Mouse (Mus musculus): ENCODE measurements around the gene Insig2. TPM values are rescaled to one million over a fixed set of nuclear protein-coding genes. Genes with fewer than 3 reads are reported as not detected.

Insig2 gene
- total RNA-seq, 2 experiments from 2014 or later = 58.1 to 65.9 TPM

DNA sequence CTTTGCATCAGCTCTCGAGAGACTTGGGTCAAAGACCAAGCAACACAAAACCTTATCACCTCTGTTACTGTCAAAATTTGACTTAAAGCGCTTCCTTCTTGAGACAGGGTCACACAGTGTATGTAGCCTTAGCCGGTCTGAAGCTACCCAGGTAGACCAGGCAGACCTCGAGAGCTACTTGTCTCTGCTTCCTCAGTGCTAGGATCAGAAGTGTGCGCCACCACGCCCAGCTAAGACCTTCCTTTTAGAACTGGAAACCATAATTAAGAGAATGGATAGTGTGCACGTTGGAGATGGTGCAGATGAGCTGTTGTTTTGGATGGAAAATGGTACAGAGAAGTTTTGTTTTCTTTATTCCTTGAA lies 4.2 kb downstream of the Insig2 start:
- intact Hi-C loops (cut with DNase I) = loop anchor here (5.0 to 10.0 kb wide), 2 partner anchors 104 to 237 kb away; partner anchors contain the start of genes Ccdc93 and Ddx18
- DNase-seq (ENCODE audit: low spot score) = no peak

GRCm38 (mm10) chr1:121327344-121328192 lies 4.8 kb downstream of the Insig2 start:
- peak; percentile 90 for DNase-seq (ENCODE audit: low spot score)
- intact Hi-C loops (cut with DNase I) = loop anchor here (5.0 to 10.0 kb wide), 2 partner anchors 105 to 237 kb away; partner anchors contain the start of genes Ccdc93 and Ddx18

GRCm38 (mm10) chr1:121326591-121327343 lies 5.6 kb downstream of the Insig2 start:
- intact Hi-C loops (cut with DNase I) = loop anchor here (5.0 to 10.0 kb wide), 2 partner anchors 106 to 238 kb away; partner anchors contain the start of genes Ccdc93 and Ddx18
- DNase-seq (ENCODE audit: low spot score) = no peak

GRCm38 (mm10) chr1:121323501-121323900 lies 8.9 kb downstream of the Insig2 start:
- DNase-seq (ENCODE audit: low spot score) = no peak

DNA sequence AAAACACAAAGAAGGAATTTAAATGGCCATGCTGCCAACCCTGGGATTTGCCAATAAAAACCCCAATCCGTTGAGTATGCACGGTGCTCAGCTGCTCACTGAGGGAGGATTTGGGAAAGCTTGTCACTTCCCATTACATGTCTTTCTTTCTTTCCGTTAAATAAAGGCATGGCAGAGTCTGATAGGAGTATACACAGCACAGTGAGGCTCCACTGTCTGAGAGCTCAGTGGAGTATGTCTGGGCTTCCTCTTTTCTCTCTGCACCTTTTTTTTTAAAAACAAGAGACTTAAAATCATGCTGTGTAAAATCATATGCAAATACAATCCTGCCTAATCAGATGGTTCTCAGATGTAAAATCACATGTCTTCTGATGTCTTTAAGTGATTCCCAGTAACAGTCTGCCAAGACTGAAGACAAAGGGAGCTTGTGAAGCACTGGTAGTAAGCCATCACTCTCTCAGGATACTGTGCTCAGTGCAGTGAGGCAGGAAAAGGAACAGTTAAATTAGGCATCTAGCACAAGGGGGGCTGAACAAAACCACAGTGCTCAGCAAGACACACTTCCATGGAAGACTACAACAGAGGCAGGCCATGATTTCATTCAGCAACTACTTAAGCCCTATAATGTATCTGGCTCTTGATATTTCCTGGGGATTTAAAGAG lies 17.5 kb downstream of the Insig2 start:
- DNase-seq (ENCODE audit: low spot score) = no peak
- intact Hi-C loops (cut with DNase I) = no loop called here

More at GRCm38 (mm10) chr1:121323501-121323900, 8.9 kb downstream of the Insig2 start:
- intact Hi-C loops (cut with DNase I) = loop anchor here (10.0 kb wide), 1 partner anchor 241 kb away; the partner anchor contains the start of gene Ddx18

GRCm38 (mm10) chr1:121313181-121313580 lies 19.2 kb downstream of the Insig2 start:
- DNase-seq (ENCODE audit: low spot score) = no peak
- intact Hi-C loops (cut with DNase I) = no loop called here

DNA sequence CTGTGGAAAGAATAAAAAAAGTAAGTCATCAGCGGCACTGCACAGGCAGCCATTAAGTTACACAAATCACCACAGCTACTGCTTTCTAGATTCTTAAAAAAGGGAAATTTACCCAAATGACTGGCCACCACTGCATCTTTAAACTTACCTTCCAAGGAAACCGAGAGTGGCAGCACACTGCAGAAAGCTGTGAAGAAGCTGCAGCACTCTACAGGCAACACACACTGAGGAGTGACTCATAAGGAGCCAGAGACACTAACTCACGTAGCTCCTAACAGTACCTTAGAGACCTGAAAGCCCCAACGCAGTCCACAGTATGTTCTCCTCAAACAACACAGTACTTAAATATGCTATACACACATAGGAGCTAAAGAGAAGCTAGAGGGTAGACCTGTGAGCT lies 20.1 kb downstream of the Insig2 start:
- intact Hi-C loops (cut with DNase I) = no loop called here
- no peak for DNase-seq (ENCODE audit: low spot score)

DNA sequence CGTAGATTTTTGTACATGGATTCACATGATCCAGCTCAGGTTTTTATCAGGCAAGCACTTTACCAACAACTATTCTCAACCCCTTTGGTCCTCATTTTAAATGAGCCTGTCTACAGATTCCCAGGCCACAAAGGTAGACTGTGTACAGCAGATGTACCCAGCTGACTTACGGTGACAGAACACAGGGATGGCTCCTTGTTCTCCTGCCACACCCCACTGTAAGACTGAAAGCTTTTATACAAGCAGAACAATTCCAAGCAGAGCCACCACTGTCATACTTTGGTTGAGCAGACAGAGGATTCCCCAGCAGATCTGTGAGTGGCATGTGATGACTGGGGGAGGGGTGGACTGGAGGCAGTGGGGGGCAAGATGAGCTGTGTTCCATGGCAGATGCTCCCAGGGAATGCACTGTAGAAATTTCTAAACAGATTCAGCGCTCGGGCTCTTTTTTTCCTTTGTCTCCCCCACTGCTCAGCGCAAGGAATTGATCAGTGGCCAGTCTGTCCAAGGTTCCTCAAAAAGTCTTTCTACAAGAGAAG lies 35.6 kb downstream of the Insig2 start:
- DNase-seq (ENCODE audit: low spot score) = no peak
- intact Hi-C loops (cut with DNase I) = no loop called here

DNA sequence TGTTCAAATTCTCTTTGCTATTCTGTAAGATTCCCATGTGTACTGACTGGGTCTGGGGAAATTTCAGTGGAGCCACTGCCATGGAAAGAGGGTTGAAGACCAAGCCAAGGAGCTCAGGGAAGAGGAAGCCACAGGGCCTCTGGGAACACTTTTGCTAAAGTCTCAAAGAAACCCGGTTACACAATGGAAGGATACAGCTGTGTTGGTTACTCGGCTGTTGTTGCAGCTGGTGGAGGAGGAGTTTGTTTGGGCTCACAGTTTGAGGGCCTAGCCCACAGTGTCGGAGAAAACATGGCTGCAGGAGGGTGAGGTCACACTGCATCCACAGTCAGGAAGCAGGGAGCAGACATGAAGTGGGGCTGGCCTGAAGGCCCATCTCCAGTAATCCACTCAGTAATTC lies 38.8 kb downstream of the Insig2 start:
- DNase-seq (ENCODE audit: low spot score) = no peak

GRCm38 (mm10) chr1:121290841-121291240 lies 41.5 kb downstream of the Insig2 start:
- intact Hi-C loops (cut with DNase I) = no loop called here
- no peak for DNase-seq (ENCODE audit: low spot score)

More for the DNA sequence above, 38.8 kb downstream of the Insig2 start:
- intact Hi-C loops (cut with DNase I) = no loop called here

DNA sequence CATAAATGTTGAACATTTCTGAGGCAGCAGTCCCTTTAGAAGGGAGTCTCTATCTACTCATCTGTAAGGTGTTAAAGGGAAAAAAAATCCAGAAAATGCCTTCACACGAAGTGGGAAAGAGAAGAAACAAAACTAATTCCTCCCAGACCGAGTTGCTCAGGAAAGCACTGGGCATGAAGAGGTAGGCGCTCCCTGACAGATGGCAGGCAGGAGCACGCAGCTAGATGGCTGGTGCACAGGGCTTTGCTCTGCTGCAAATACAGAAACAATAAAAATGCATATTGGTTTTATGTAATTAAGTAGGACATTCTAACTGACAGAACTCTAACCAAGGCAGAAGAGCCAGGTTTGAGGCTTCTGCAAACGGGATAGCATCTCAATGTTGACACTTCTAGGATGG lies 42.0 kb downstream of the Insig2 start:
- intact Hi-C loops (cut with DNase I) = no loop called here
- no peak for DNase-seq (ENCODE audit: low spot score)

GRCm38 (mm10) chr1:121284197-121284596 lies 48.2 kb downstream of the Insig2 start:
- intact Hi-C loops (cut with DNase I) = no loop called here
- DNase-seq (ENCODE audit: low spot score) = no peak

GRCm38 (mm10) chr1:121280501-121280900 lies 51.9 kb downstream of the Insig2 start:
- intact Hi-C loops (cut with DNase I) = no loop called here
- no peak for DNase-seq (ENCODE audit: low spot score)

- DNase-seq (ENCODE audit: low spot score) = no peak
- intact Hi-C loops (cut with DNase I) = no loop called here
Observed at GRCm38 (mm10) chr1:121278370-121278769, 54.0 kb downstream of the Insig2 start.

- no peak for DNase-seq (ENCODE audit: low spot score)
- intact Hi-C loops (cut with DNase I) = no loop called here
Observed at GRCm38 (mm10) chr1:121277466-121277865, 54.9 kb downstream of the Insig2 start.

- intact Hi-C loops (cut with DNase I) = no loop called here
- DNase-seq (ENCODE audit: low spot score) = no peak
Observed at GRCm38 (mm10) chr1:121275961-121276506, 56.4 kb downstream of the Insig2 start.

GRCm38 (mm10) chr1:121260171-121260741 lies 72.1 kb downstream of the Insig2 start:
- intact Hi-C loops (cut with DNase I) = no loop called here
- DNase-seq (ENCODE audit: low spot score) = no peak
